Mouse (Mus musculus): ENCODE results near the gene Ccng1. TPM values are rescaled to one million over a fixed set of nuclear protein-coding genes. Genes with fewer than 3 reads are reported as not detected.
"Not testable (repeated sequence)": the region's sequence is repeated elsewhere in the genome, so short reads cannot be mapped to it uniquely, and the experiment has no call there.

Gene Ccng1
- polyA plus RNA-seq, 1 experiment from 2014 or later, result 39.1 TPM

DNA sequence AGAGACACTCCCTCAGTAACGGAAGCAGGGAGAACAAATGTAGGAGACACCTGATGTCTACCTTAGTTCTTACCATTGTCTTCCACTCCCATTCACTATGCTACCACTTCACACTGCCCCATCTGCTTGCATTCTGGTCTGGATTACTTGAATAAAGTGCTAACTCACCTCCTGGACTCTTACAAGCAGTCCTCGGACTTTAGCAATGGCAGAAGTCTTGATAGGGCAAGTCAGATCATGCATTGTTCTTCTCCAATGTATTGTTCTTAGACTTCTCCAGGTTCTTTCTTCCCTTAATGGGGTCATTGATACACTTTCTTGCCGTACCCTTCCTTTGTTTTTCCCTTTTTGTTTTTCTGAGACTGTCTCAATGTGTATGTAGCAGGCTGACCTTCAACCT, 17.7 kb downstream of the Ccng1 start:
- WGBS, result 89% methylated on average over 3 of the region's 3 CpGs
- ATAC-seq (ENCODE audit: low read depth), result no peak
- Histone ChIP-seq H3K4me1 (ENCODE audit: control insufficient read depth, insufficient read depth, low read length) (peaks cover 9% of the 10 kb centered on the region), H3K4me2 (ENCODE audit: low read depth, low read length) (no peak overlapping the region), H3K36me3 (ENCODE audit: control insufficient read depth, insufficient read depth, low read length) (peaks cover 33% of the 10 kb centered on the region), H3K27me3 (ENCODE audit: control insufficient read depth, insufficient read depth, low read length) (no peaks in the 10 kb centered on the region), H3K9me3 (ENCODE audit: control insufficient read depth, low read length) (no peaks in the 10 kb centered on the region), H3K4me3 (ENCODE audit: low read depth, low read length) (no peak overlapping the region), H3K9ac (replicated peaks; ENCODE audit: low read depth, low read length) (no peak overlapping the region), H3K27ac (ENCODE audit: low read depth, low read length) (no peak overlapping the region)

DNA sequence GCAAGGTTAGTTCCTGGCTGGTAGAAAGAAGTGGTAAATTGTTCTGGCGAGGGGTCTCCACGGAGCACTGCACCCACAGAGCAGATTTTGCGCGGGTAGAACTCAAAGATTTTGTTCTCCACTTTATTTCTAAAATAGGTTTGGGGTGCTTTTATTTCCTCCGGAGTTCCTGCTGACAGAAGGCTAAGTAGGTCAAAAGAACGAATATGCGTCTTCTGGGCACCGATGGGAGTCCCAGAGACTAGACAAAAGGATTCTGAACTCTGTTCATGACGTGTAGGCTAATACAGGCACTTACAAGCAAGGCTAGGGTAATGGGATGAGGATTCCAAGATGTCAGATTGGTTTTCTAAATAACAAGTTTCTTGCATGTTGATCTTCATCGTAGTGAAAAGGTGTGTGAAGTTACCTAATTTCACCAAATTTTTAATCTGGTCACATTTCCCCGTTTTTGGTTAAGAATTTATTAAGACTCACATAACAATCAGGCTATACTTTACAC, 20.8 kb downstream of the Ccng1 start:
- Histone ChIP-seq H3K9ac (replicated peaks; ENCODE audit: low read depth, low read length) (peak overlapping the region; percentile 90), H3K4me1 (ENCODE audit: control insufficient read depth, insufficient read depth, low read length) (peaks cover 9% of the 10 kb centered on the region), H3K4me3 (ENCODE audit: low read depth, low read length) (peak overlapping the region; percentile 74), H3K27me3 (ENCODE audit: control insufficient read depth, insufficient read depth, low read length) (no peaks in the 10 kb centered on the region), H3K9me3 (ENCODE audit: control insufficient read depth, low read length) (no peaks in the 10 kb centered on the region), H3K4me2 (ENCODE audit: low read depth, low read length) (peak overlapping the region; percentile 83), H3K27ac (ENCODE audit: low read depth, low read length) (peak overlapping the region; percentile 83; the same call in 1 of the 2 replicates), H3K36me3 (ENCODE audit: control insufficient read depth, insufficient read depth, low read length) (peaks cover 25% of the 10 kb centered on the region)
- WGBS, result 7% methylated on average over 11 of the region's 11 CpGs
- no peak for ATAC-seq (ENCODE audit: low read depth)

DNA sequence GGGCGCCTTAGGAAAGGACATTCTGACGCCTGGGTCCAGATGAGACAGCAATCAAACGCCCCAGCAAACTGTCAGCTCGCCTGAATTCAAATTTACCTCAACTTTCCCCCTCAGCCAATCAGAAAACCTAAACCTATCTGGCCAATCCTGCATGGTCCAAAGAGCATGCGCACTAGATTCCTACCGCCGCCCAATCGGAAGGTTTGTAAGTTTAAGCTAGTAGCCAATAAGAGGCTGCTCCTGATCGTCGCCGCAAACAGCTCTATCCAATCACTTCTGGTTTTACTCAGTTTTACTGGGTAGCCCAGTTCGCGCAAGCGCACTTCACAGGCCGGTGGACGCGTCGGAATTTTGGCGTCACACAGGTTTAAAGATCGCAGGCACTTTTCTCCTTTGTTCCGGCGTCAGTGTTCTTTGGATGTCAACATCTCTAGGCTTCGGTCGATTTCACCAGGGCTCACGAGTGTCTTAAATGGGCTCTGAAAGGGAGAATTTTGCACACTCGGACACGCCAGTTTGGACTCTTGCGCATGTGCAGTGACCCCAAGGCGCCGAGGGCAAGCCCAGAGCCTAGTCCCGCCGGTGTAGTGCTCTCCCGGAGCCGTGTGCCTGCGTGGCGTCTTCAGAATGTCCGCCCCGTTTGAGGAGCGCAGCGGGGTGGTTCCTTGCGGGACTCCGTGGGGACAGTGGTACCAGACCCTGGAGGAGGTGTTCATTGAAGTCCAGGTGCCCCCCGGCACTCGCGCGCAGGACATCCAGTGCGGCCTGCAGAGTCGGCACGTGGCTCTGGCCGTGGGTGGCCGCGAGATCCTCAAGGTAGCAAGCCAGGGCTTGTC, 21.6 kb downstream of the Ccng1 start, which contains the start of the genes Hmmr and Nudcd2:
TSS of gene Hmmr (minus strand) at position 84 of the 836 bp plus-strand sequence.
TSS of gene Nudcd2 (plus strand) at position 329 of the 836 bp plus-strand sequence.
- Histone ChIP-seq H3K4me2 (ENCODE audit: low read depth, low read length) (peak within 1 kb of the TSS; percentile 83), H3K9me3 (ENCODE audit: control insufficient read depth, low read length) (no peaks in the 10 kb centered on the region), H3K9ac (replicated peaks; ENCODE audit: low read depth, low read length) (peak within 1 kb of the TSS; percentile 90), H3K4me1 (ENCODE audit: control insufficient read depth, insufficient read depth, low read length) (peaks cover 9% of the 10 kb centered on the region), H3K27me3 (ENCODE audit: control insufficient read depth, insufficient read depth, low read length) (no peaks in the 10 kb centered on the region), H3K27ac (ENCODE audit: low read depth, low read length) (peak within 1 kb of the TSS; percentile 83), H3K36me3 (ENCODE audit: control insufficient read depth, insufficient read depth, low read length) (peaks cover 19% of the 10 kb centered on the region), H3K4me3 (ENCODE audit: low read depth, low read length) (peak within 1 kb of the TSS; percentile 74)
- ATAC-seq (ENCODE audit: low read depth), result peak; percentile 100
- WGBS, result under 1% methylated on average over 52 of the region's 52 CpGs

DNA sequence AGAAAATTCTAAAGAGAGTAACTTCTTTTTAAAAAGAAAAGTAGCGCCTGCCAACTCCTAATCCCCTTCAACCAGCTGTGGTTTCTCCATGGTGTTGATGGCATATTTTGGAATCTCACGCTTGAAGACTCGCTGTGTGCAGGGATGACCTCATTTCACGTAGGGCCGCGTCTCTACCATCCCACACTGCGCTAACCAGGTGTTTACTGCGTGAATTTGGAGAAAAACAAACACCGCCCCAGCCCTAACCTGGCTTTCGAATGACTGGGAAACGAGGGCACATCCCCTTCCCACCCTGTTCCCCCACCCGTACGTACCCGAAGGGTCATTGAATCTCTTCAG, 22.1 kb downstream of the Ccng1 start:
- 2% methylated on average over 14 of the region's 14 CpGs for WGBS
- Histone ChIP-seq H3K9ac (replicated peaks; ENCODE audit: low read depth, low read length) (no peak overlapping the region), H3K27me3 (ENCODE audit: control insufficient read depth, insufficient read depth, low read length) (no peaks in the 10 kb centered on the region), H3K27ac (ENCODE audit: low read depth, low read length) (no peak overlapping the region), H3K36me3 (ENCODE audit: control insufficient read depth, insufficient read depth, low read length) (peaks cover 14% of the 10 kb centered on the region), H3K4me3 (ENCODE audit: low read depth, low read length) (peak overlapping the region; percentile 74), H3K4me2 (ENCODE audit: low read depth, low read length) (peak overlapping the region; percentile 58), H3K9me3 (ENCODE audit: control insufficient read depth, low read length) (no peaks in the 10 kb centered on the region), H3K4me1 (ENCODE audit: control insufficient read depth, insufficient read depth, low read length) (peaks cover 9% of the 10 kb centered on the region)
- ATAC-seq (ENCODE audit: low read depth), result peak; percentile 32

DNA sequence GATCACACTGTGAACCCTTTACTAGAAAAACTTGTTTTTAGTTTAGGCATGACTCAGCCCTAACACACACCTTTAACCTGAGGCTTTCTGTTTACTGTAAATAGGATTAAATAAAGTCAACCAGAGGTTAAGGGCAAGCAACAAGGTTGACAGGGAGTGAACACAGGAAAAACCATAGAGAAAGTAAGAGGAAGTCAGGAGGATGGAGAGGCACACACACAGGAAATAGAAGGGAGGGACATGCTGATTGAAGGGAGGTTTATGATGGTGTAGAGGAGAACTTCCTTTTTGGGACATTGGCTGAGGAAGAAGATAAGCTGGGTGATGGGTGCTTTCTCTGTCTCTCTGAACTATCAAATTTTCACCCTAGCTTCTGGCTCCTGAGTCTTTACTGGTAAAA, 36.8 kb downstream of the Ccng1 start:
- Histone ChIP-seq H3K4me1 (ENCODE audit: control insufficient read depth, insufficient read depth, low read length) (no peaks in the 10 kb centered on the region), H3K4me2 (ENCODE audit: low read depth, low read length) (no peak overlapping the region), H3K9ac (replicated peaks; ENCODE audit: low read depth, low read length) (no peak overlapping the region), H3K4me3 (ENCODE audit: low read depth, low read length) (no peak overlapping the region), H3K27ac (ENCODE audit: low read depth, low read length) (no peak overlapping the region), H3K9me3 (ENCODE audit: control insufficient read depth, low read length) (no peaks in the 10 kb centered on the region), H3K27me3 (ENCODE audit: control insufficient read depth, insufficient read depth, low read length) (no peaks in the 10 kb centered on the region), H3K36me3 (ENCODE audit: control insufficient read depth, insufficient read depth, low read length) (no peaks in the 10 kb centered on the region)
- ATAC-seq (ENCODE audit: low read depth), result no peak

DNA sequence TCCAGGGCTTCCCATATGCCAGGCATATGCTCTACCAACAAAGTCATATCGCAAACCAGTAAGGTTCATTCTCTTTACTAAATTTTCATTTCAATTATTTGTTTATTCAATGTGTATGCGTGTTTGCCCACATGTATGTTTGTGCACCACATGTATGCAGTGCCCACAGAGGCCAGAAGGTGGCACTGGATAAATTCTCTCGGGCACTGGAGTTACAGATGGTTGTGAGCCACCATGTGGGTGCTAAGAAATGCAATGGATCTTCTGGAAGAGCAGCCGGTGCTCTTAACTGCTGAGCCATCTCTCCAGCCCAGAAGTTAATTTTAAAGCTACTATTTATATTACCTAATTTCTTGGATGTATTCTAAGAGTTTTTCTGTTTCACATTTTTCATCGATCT, 39.6 kb downstream of the Ccng1 start:
- H3K27me3 ChIP-seq (ENCODE audit: control insufficient read depth, insufficient read depth, low read length), result no peaks in the 10 kb centered on the region
- H3K9ac ChIP-seq (replicated peaks; ENCODE audit: low read depth, low read length), result no peak overlapping the region
- H3K9me3 ChIP-seq (ENCODE audit: control insufficient read depth, low read length), result no peaks in the 10 kb centered on the region
- no peak for ATAC-seq (ENCODE audit: low read depth)
- no peaks in the 10 kb centered on the region for H3K4me1 ChIP-seq (ENCODE audit: control insufficient read depth, insufficient read depth, low read length)
- no peak overlapping the region for H3K4me2 ChIP-seq (ENCODE audit: low read depth, low read length)
- H3K36me3 ChIP-seq (ENCODE audit: control insufficient read depth, insufficient read depth, low read length), result no peaks in the 10 kb centered on the region
- no peak overlapping the region for H3K4me3 ChIP-seq (ENCODE audit: low read depth, low read length)
- no peak overlapping the region for H3K27ac ChIP-seq (ENCODE audit: low read depth, low read length)
- 97% methylated on average over 5 of the region's 5 CpGs for WGBS

DNA sequence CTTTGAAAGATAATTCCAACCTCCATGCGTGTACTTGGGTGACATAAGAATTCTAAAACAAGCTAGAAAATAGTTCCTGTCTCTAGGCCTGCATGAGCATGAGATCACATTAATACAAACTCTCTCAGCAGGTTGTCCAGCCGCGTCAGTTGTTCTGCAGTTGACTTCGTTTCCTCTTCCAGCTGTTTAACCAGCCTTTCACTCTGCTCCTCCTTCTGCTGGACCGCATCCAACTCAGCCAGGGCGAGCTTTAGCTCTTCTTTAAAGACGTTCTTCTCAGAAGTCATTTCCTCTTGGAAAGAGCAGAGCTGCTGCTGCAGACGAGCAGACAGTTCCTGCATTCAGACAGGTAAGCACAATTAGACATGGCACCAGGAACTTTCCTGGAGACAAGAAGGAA, 41.3 kb downstream of the Ccng1 start:
- H3K4me2 ChIP-seq (ENCODE audit: low read depth, low read length), result no peak overlapping the region
- H3K4me3 ChIP-seq (ENCODE audit: low read depth, low read length), result no peak overlapping the region
- WGBS, result 79% methylated on average over 8 of the region's 8 CpGs
- no peak for ATAC-seq (ENCODE audit: low read depth)
- H3K4me1 ChIP-seq (ENCODE audit: control insufficient read depth, insufficient read depth, low read length), result no peaks in the 10 kb centered on the region
- no peak overlapping the region for H3K9ac ChIP-seq (replicated peaks; ENCODE audit: low read depth, low read length)
- H3K36me3 ChIP-seq (ENCODE audit: control insufficient read depth, insufficient read depth, low read length), result no peaks in the 10 kb centered on the region
- H3K27me3 ChIP-seq (ENCODE audit: control insufficient read depth, insufficient read depth, low read length), result no peaks in the 10 kb centered on the region
- no peak overlapping the region for H3K27ac ChIP-seq (ENCODE audit: low read depth, low read length)
- no peaks in the 10 kb centered on the region for H3K9me3 ChIP-seq (ENCODE audit: control insufficient read depth, low read length)

DNA sequence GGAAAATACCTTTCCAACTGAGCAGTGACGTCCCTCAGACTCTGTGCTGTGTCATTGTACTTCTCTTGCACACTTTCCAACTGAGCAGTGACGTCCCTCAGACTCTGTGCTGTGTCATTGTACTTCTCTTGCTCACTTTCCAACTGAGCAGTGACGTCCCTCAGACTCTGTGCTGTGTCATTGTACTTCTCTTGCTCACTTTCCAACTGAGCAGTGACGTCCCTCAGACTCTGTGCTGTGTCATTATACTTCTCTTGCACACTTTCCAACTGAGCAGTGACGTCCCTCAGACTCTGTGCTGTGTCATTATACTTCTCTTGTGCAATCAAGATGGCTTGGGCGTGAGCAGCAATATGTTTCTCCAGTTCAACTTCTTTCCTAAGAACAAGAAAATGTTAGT, 45.2 kb downstream of the Ccng1 start:
- ATAC-seq (ENCODE audit: low read depth); H3K4me3 ChIP-seq (ENCODE audit: low read depth, low read length); H3K4me1 ChIP-seq (ENCODE audit: control insufficient read depth, insufficient read depth, low read length); H3K27ac ChIP-seq (ENCODE audit: low read depth, low read length); H3K9me3 ChIP-seq (ENCODE audit: control insufficient read depth, low read length); H3K27me3 ChIP-seq (ENCODE audit: control insufficient read depth, insufficient read depth, low read length); H3K9ac ChIP-seq (replicated peaks; ENCODE audit: low read depth, low read length); H3K36me3 ChIP-seq (ENCODE audit: control insufficient read depth, insufficient read depth, low read length); H3K4me2 ChIP-seq (ENCODE audit: low read depth, low read length): not testable (repeated sequence)
- WGBS, result 93% methylated on average over 6 of the region's 6 CpGs

Measured in neural tube, embryonic 14.5 days (tissue).